20 mouse cellular contexts compared by ENCODE assay signal in the genomic region with DNA sequence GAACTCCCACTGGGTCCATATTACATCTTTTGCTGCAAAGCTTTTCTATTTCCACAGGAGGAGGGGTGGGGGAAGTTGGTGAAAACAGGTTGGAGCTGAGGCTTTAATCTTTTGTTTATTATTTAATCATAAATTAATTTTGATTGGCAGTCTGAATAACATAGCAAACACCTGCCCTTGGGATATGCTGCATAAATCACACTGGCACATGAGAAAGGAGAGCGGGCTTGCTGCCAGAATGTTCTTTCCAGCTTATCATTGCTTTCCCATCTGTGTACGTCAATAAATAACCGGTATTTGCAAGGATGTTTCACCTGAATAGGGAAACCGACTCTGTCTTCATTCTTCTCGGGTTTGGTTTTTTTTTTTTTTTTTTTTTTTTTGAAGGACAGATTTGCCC. TPM values are rescaled to one million over a fixed set of nuclear protein-coding genes. Genes with fewer than 3 reads are reported as not detected.
DNase-seq lines count a peak whose midpoint lies in the region; ATAC-seq lines count a peak whose summit lies in the region.
"Had no signal": no experiment of that assay in that cellular context is flagged by ENCODE, and none has a peak within 500 bp of the region (broad histone marks: within the 10 kb centered on the region; RNA-seq: fewer than 3 reads in every experiment).

No protein-coding gene starts in this region.

- no peaks in the 10 kb centered on the region for H3K9me3 ChIP-seq in hindbrain, embryonic 15.5 days
- H3K9me3 ChIP-seq in hindbrain, embryonic 11.5 days (ENCODE audit: control insufficient read depth, low read length) = no peaks in the 10 kb centered on the region
- H3K9me3 ChIP-seq: G1E; heart, embryonic 13.5 days; limb, embryonic 12.5 days; liver, embryonic 12.5 days had no signal

- no peaks in the 10 kb centered on the region for H3K27me3 ChIP-seq in hindbrain, embryonic 15.5 days
- H3K27me3 ChIP-seq in hindbrain, embryonic 11.5 days (ENCODE audit: control insufficient read depth, insufficient read depth, low read length) = no peaks in the 10 kb centered on the region
- H3K27me3 ChIP-seq: heart, embryonic 13.5 days; liver, embryonic 12.5 days had no signal

- no peak overlapping the region for H3K27ac ChIP-seq in hindbrain, embryonic 15.5 days (replicated peaks)
- H3K27ac ChIP-seq in hindbrain, embryonic 11.5 days (ENCODE audit: low read depth, low read length) = no peak overlapping the region
- H3K27ac ChIP-seq: limb, embryonic 12.5 days; liver, embryonic 12.5 days had no signal

- H3K4me3 ChIP-seq in hindbrain, embryonic 15.5 days = no peak overlapping the region
- no peak overlapping the region for H3K4me3 ChIP-seq in hindbrain, embryonic 11.5 days (ENCODE audit: low read depth, low read length)
- H3K4me3 ChIP-seq: heart, embryonic 13.5 days; limb, embryonic 12.5 days; liver, embryonic 12.5 days; myocyte had no signal

- 56% methylated on average over 5 of the region's 5 CpGs for WGBS in hindbrain, embryonic 15.5 days
- WGBS in hindbrain, embryonic 11.5 days = 86% methylated on average over 5 of the region's 5 CpGs

- ATAC-seq in hindbrain, embryonic 15.5 days (ENCODE audit: low FRiP score, low read depth) = 0 out of 2 replicates have a peak, but pooled peaks have one; percentile 27
- no peak for ATAC-seq in hindbrain, embryonic 11.5 days (ENCODE audit: low FRiP score)
- ATAC-seq: inflammation-experienced regulatory T-cells, adult 6 months; liver, embryonic 12.5 days had no signal

- peaks cover 9% of the 10 kb centered on the region for H3K4me1 ChIP-seq in hindbrain, embryonic 15.5 days (replicated peaks)
- H3K4me1 ChIP-seq in hindbrain, embryonic 11.5 days (replicated peaks; ENCODE audit: control insufficient read depth, insufficient read depth, low read length) = no peaks in the 10 kb centered on the region
- H3K4me1 ChIP-seq: limb, embryonic 12.5 days; liver, embryonic 12.5 days had no signal

- H3K4me2 ChIP-seq in hindbrain, embryonic 15.5 days = no peak overlapping the region
- no peak overlapping the region for H3K4me2 ChIP-seq in hindbrain, embryonic 11.5 days (replicated peaks; ENCODE audit: low read depth, low read length)
- H3K4me2 ChIP-seq: limb, embryonic 12.5 days; liver, embryonic 12.5 days; lung, embryonic 14.5 days had no signal

- H3K36me3 ChIP-seq in hindbrain, embryonic 15.5 days = no peaks in the 10 kb centered on the region
- H3K36me3 ChIP-seq in hindbrain, embryonic 11.5 days (ENCODE audit: control insufficient read depth, insufficient read depth, low read length) = no peaks in the 10 kb centered on the region
- H3K36me3 ChIP-seq: G1E; limb, embryonic 12.5 days; liver, embryonic 12.5 days had no signal

- H3K9ac ChIP-seq in hindbrain, embryonic 15.5 days = no peak overlapping the region
- H3K9ac ChIP-seq in hindbrain, embryonic 11.5 days (ENCODE audit: low read depth, low read length) = no peak overlapping the region
- H3K9ac ChIP-seq: limb, embryonic 12.5 days; liver, embryonic 12.5 days; lung, embryonic 14.5 days had no signal

- peak; percentile 45 to 54 for DNase-seq in cerebellum, postnatal 10 days
- no peak for DNase-seq in cerebellum, adult 11-12 months
- no peak for DNase-seq in hindbrain, embryonic 11.5 days (ENCODE audit: low spot score)
- DNase-seq in kidney, postnatal 36 days = peak; percentile 31 to 54
- no peak for DNase-seq in kidney, postnatal 10 days
- DNase-seq in right cerebral cortex, postnatal 4 days = peak; percentile 19
- no peak for DNase-seq in right cerebral cortex, postnatal 25 days
- DNase-seq: embryo, embryonic 11 days; gastrocnemius, postnatal 10 days; heart, adult 11 months; heart, postnatal 36 days; lung, embryonic 14.5 days; lung, postnatal 36 days had no signal

RNA-seq across cellular contexts. Expression of a gene that starts 45.1 kb away (rescaled TPM):
- 15.8 and 16.0 TPM in 2 replicates for polyA plus RNA-seq in hindbrain, embryonic 15.5 days (2015; fragmentation: Nextera tagmentation; extraction: Ambion mirVana)
- 12.3 and 13.5 TPM in 2 replicates for polyA plus RNA-seq in hindbrain, embryonic 11.5 days (2014; fragmentation: Nextera tagmentation; extraction: Ambion mirVana)
- polyA plus RNA-seq: inflammation-experienced regulatory T-cells, adult 6 months had no signal

Comparison
In these comparisons a context has a peak if more than half of its experiments do, and no peak if none do; other contexts are left out.
1. DNase-seq: peak in cerebellum, postnatal 10 days (2 of 2), kidney, postnatal 36 days (2 of 2) and right cerebral cortex, postnatal 4 days (single experiment); none in cerebellum, adult 11-12 months (single experiment), hindbrain, embryonic 11.5 days (single experiment), kidney, postnatal 10 days (single experiment) and right cerebral cortex, postnatal 25 days (single experiment).